Mouse (Mus musculus) kidney, embryonic 14.5 days (tissue): ENCODE measurements around the gene Pramef17. TPM values are rescaled to one million over a fixed set of nuclear protein-coding genes. Genes with fewer than 3 reads are reported as not detected.

Source experiments
- polyA plus RNA-seq: library from polyadenylated mRNA; unstranded; fragments of >200 nt; fragmentation: Nextera tagmentation; extraction: Ambion mirVana; gene quantifications from 2 replicates; pipeline ENCODE4 v1.2.1, GENCODE M21; 2014

Pramef17 gene
- polyA plus RNA-seq, 1 experiment from 2014 or later = not detected

Other genes starting within 250 kb of the Pramef17 start
- not detected in 2 replicates for gene Gm13023, start 205.0 kb downstream of the Pramef17 start, polyA plus RNA-seq
- gene Gm13084, start 178.3 kb downstream of the Pramef17 start, polyA plus RNA-seq = not detected in 2 replicates
- not detected in 2 replicates for gene Gm13103, start 147.9 kb downstream of the Pramef17 start, polyA plus RNA-seq
- not detected in 2 replicates for gene Pramef6, start 94.0 kb downstream of the Pramef17 start, polyA plus RNA-seq
- gene Pramef25, start 43.4 kb downstream of the Pramef17 start, polyA plus RNA-seq = not detected in 2 replicates
- not detected in 2 replicates for gene Gm13101, start 27.4 kb downstream of the Pramef17 start, polyA plus RNA-seq
- gene Pramel4, start 64.8 kb upstream of the Pramef17 start, polyA plus RNA-seq = not detected in 2 replicates
- gene Gm13102, start 112.1 kb upstream of the Pramef17 start, polyA plus RNA-seq = not detected in 2 replicates
- not detected in 2 replicates for gene Oog3, start 168.3 kb upstream of the Pramef17 start, polyA plus RNA-seq
- gene Oog2, start 196.3 kb upstream of the Pramef17 start, polyA plus RNA-seq = not detected in 2 replicates
- not detected in 2 replicates for gene C87977, start 218.9 kb upstream of the Pramef17 start, polyA plus RNA-seq